Mouse (Mus musculus) liver, embryonic 14.5 days (tissue): ENCODE results near the gene Slc30a4. TPM values are rescaled to one million over a fixed set of nuclear protein-coding genes. Genes with fewer than 3 reads are reported as not detected.
A peak's percentile ranks its signal among the peaks of the same experiment; 100 is the strongest.

ENCODE experiments used
- ATAC-seq: fragments of 200-750 bp; cut with Nextera tagmentation; 2 replicates; pipeline ENCODE4 v1.8.0; 2017; ENCODE audit warnings: moderate number of reproducible peaks, mild to moderate bottlenecking, moderate library complexity; ENCODE audit not compliant: insufficient read depth
- DNase-seq, 3 experiments: peaks; one replicate each; pipeline ENCODE4 v3.0.0-alpha.2; 2012 to 2013; ENCODE audit warnings: low read depth in 3 of 3, low spot score in 3 of 3
- H3K27ac ChIP-seq: fragments of 300-500 bp; sonication (generic); 2 replicates; pipeline ENCODE4 v1.5.1; 2014; ENCODE audit warnings: moderate library complexity, mild to moderate bottlenecking, control low read depth, inconsistent platforms
- H3K27me3 ChIP-seq: fragments of 300-500 bp; sonication (generic); 2 replicates; pipeline ENCODE4 v1.6.1; 2014; ENCODE audit warnings: mild to moderate bottlenecking, low read length, moderate library complexity; ENCODE audit not compliant: control insufficient read depth, insufficient read depth
- H3K36me3 ChIP-seq: fragments of 300-500 bp; sonication (generic); replicated peaks from 2 replicates; pipeline ENCODE4 v1.6.1; 2014; ENCODE audit warnings: low read depth; ENCODE audit not compliant: control insufficient read depth, insufficient read depth
- H3K4me1 ChIP-seq, 2 experiments: fragments of 200-500 bp in 1 of 2; fragments of 300-500 bp in 1 of 2; sonication (generic) in 1 of 2; replicated peaks; 2 replicates each; pipeline ENCODE4 v1.6.1; 2012 to 2014; ENCODE audit warnings: antibody characterized with exemption in 1 of 2, inconsistent platforms in 1 of 2, low read length in 1 of 2; ENCODE audit not compliant: control insufficient read depth in 2 of 2, insufficient read depth in 2 of 2
- H3K4me2 ChIP-seq: fragments of 300-500 bp; sonication (generic); 2 replicates; pipeline ENCODE4 v1.6.1; 2014; ENCODE audit warnings: low read depth, mild to moderate bottlenecking, control low read depth, moderate library complexity
- H3K4me3 ChIP-seq, 2 experiments: fragments of 200-500 bp in 1 of 2; fragments of 300-500 bp in 1 of 2; sonication (generic) in 1 of 2; 2 replicates each; pipeline ENCODE4 v1.5.1; 2012 to 2014; ENCODE audit warnings: low read depth in 2 of 2, low read length in 2 of 2, mild to moderate bottlenecking in 2 of 2, control low read depth in 1 of 2, inconsistent platforms in 1 of 2, moderate library complexity in 1 of 2; ENCODE audit not compliant: insufficient read depth in 1 of 2
- H3K9ac ChIP-seq: fragments of 300-500 bp; sonication (generic); replicated peaks from 2 replicates; pipeline ENCODE4 v1.6.1; 2014; ENCODE audit warnings: mild to moderate bottlenecking, control low read depth, moderate library complexity
- H3K9me3 ChIP-seq: fragments of 300-500 bp; sonication (generic); 2 replicates; pipeline ENCODE4 v1.6.1; 2016; ENCODE audit warnings: low read length, mixed read lengths; ENCODE audit not compliant: control insufficient read depth
- CTCF ChIP-seq: IDR thresholded peaks from 2 replicates; pipeline ENCODE4 v1.5.1; 2016; ENCODE audit warnings: antibody characterized with exemption, low read depth, control low read depth
- EP300 ChIP-seq: IDR thresholded peaks from 2 replicates; pipeline ENCODE4 v1.6.1; 2016; ENCODE audit warnings: antibody characterized with exemption, low read depth
- WGBS: fragments of 180-500 bp; shearing (Covaris S2); extraction: QIAGEN DNeasy Blood & Tissue Kit; methylation state at CpG from one replicate; pipeline ENCODE4 v1.1.7; 2014; ENCODE audit not compliant: insufficient replicate concordance; 5-methylcytosine and 5-hydroxymethylcytosine counted together
- microRNA counts: library from miRNA; unstranded; fragments of <30 nt; microRNA quantifications from one replicate; lab custom pipeline; 2016
- microRNA-seq: library from miRNA; unstranded; fragments of <30 nt; microRNA quantifications from one replicate; pipeline ENCODE4, GENCODE M21; 2016
- polyA plus RNA-seq, 2 experiments: library from polyadenylated mRNA; depleted of rRNA in 1 of 2; stranded (reverse) in 1 of 2; unstranded in 1 of 2; fragments of >200 nt; fragmentation: Nextera tagmentation in 1 of 2; extraction: Ambion mirVana in 1 of 2; gene quantifications; 2 replicates each; pipeline versions ENCODE4 v1.2.1 to v1.2.3; 2012 to 2014

Slc30a4 gene
- polyA plus RNA-seq, 2 experiments, result 0.81 to 1.5 TPM

DNA sequence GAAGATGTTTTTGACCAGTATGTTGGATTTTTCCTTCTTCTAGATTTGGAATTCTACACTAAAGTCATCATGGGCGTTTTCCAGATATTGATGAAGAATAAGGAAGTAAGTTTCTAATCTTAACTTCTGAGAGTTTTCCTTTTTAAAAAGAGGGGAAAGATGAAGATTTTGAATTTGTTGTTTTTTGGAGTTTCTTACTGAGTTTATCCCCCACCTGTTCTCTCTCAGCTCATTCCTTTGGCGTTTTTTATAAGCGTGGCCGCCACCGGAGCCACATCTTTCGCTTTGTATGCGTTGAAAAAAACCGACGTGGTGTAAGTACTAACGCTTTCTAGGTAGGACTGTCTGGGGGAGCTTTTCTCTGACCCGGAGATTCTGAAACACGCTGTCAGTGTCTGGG lies 64.4 kb downstream of the Slc30a4 start:
- no peak overlapping the region for H3K27ac ChIP-seq
- H3K9ac ChIP-seq, result no peak overlapping the region
- no peaks in the 10 kb centered on the region; the same call in 1 of the 2 replicates for H3K36me3 ChIP-seq
- DNase-seq, result no peak
- H3K27me3 ChIP-seq, result peaks cover 8% of the 10 kb centered on the region; the same call in 1 of the 2 replicates
- no peaks in the 10 kb centered on the region for H3K4me1 ChIP-seq
- TF ChIP-seq CTCF, result no peak
- TF ChIP-seq EP300, result no peak
- H3K4me2 ChIP-seq, result peak overlapping the region; percentile 42
- H3K4me3 ChIP-seq, result peak overlapping the region in 1 of 2 experiments; percentile 6; a peak in 1 of 4 replicates
- ATAC-seq, result no peak
- WGBS, result 28% methylated on average over 12 of the region's 12 CpGs
- no peaks in the 10 kb centered on the region for H3K9me3 ChIP-seq

DNA sequence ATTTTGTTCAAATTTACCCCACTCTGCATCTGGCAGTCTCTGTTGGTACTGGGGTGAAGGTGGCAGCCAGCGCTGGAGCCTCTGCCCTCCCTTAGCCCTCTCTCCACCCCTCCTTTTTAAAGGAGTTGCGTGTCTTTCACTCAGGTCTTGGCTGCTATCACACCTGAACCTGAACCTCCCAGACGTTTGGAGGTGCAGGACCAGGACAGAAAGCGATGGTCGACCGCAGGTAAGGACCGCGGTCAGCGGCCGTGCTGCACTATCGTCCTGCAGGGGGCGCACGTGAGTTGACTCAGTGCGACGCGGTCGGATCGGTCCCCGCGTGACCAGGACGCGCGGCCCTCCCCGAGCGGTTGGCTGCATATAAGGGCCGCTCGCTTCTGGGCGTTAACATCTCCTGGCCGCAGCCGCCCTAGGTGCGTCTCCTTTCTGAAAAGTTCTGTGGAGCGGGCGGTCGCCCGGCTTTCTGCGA lies 64.9 kb downstream of the Slc30a4 start:
- Histone ChIP-seq H3K9me3 (no peaks in the 10 kb centered on the region), H3K36me3 (no peaks in the 10 kb centered on the region; the same call in none of the 2 replicates)
- peak; percentile 96 for TF ChIP-seq CTCF
- no peak for TF ChIP-seq EP300

DNA sequence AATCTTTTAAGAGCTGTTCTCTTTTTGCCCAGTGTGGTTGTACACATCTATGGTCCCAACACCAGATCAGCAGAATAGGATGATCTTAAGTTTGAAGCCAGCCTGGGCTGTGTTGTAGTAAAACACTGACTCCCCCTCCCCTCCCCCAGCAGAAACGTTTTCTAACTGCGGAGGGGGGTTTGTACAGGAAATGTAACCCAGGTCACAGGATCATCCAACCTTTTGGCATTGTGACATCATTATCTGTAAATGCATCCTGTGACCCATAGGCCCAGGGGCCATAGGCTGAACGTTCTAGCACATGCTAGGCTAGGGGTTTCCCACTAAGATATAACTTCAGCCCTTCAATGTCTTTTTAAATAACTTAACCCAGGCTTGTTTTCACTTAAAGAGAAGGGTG lies 65.8 kb downstream of the Slc30a4 start, which contains the start of gene AA467197:
Gene AA467197, plus strand, starts transcription at position 301 of the 400 bp plus-strand sequence.
- H3K4me3 ChIP-seq, result peak within 1 kb of the TSS in 1 of 2 experiments; percentile 6; a peak in 1 of 4 replicates
- H3K27me3 ChIP-seq, result peaks cover 8% of the 10 kb centered on the region; the same call in 1 of the 2 replicates
- H3K4me2 ChIP-seq, result peak within 1 kb of the TSS; percentile 42
- ATAC-seq (no peak), DNase-seq (no peak)
- H3K27ac ChIP-seq, result no peak within 1 kb of the TSS
- peaks cover 0 to 1% of the 10 kb centered on the region in 2 experiments; a peak in 1 of 4 replicates for H3K4me1 ChIP-seq
- 44% methylated on average over 3 of the region's 3 CpGs for WGBS
- H3K9me3 ChIP-seq, result no peaks in the 10 kb centered on the region
- H3K36me3 ChIP-seq, result no peaks in the 10 kb centered on the region; the same call in none of the 2 replicates
- TF ChIP-seq EP300 (no peak), CTCF (no peak)
- no peak within 1 kb of the TSS for H3K9ac ChIP-seq

More for the DNA sequence above, 64.9 kb downstream of the Slc30a4 start:
- no peak overlapping the region for H3K27ac ChIP-seq
- DNase-seq (no peak), ATAC-seq (peak; percentile 55)
- H3K27me3 ChIP-seq, result peaks cover 8% of the 10 kb centered on the region; the same call in 1 of the 2 replicates
- peak overlapping the region; percentile 42 for H3K4me2 ChIP-seq
- no peak overlapping the region for H3K9ac ChIP-seq
- H3K4me3 ChIP-seq, result peak overlapping the region in 1 of 2 experiments; percentile 6; a peak in 1 of 4 replicates
- WGBS, result 2% methylated on average over 36 of the region's 36 CpGs
- H3K4me1 ChIP-seq, result no peaks in the 10 kb centered on the region

MicroRNAs encoded within 50 kb of the gene (microRNA counts, 519-probe panel; counts per million panel counts)
- microRNA mmu-miR-147 (lab: Ali Mortazavi, UCI), result 69.9 counts per million

Small RNA genes lying within 50 kb of the gene (microRNA-seq; reads per million reads assigned to microRNA genes)
- 11.8 reads per million, percentile 23 among the genes with 10 or more reads in this experiment for gene Mir147

Other genes starting within 250 kb of the Slc30a4 start
- gene Gm14085, start 217.7 kb downstream of the Slc30a4 start, polyA plus RNA-seq (2012; rRNA removed), result not detected in 2 replicates
- not detected in 2 replicates for gene Gm14085, start 217.7 kb downstream of the Slc30a4 start, polyA plus RNA-seq (2014; fragmentation: Nextera tagmentation; extraction: Ambion mirVana)
- 8.6 and 14.1 TPM in 2 replicates for gene Gatm, start 91.4 kb downstream of the Slc30a4 start, polyA plus RNA-seq (2012; rRNA removed)
- gene Gatm, start 91.4 kb downstream of the Slc30a4 start, polyA plus RNA-seq (2014; fragmentation: Nextera tagmentation; extraction: Ambion mirVana), result 24.8 and 27.6 TPM in 2 replicates
- 0.06 and 0.16 TPM in 2 replicates for gene AA467197, start 65.7 kb downstream of the Slc30a4 start, polyA plus RNA-seq (2012; rRNA removed)
- gene AA467197, start 65.7 kb downstream of the Slc30a4 start, polyA plus RNA-seq (2014; fragmentation: Nextera tagmentation; extraction: Ambion mirVana), result 0.30 and 0.37 TPM in 2 replicates
- gene Bloc1s6, start 35.8 kb upstream of the Slc30a4 start, polyA plus RNA-seq (2012; rRNA removed), result 7.8 and 10.1 TPM in 2 replicates
- gene Bloc1s6, start 35.8 kb upstream of the Slc30a4 start, polyA plus RNA-seq (2014; fragmentation: Nextera tagmentation; extraction: Ambion mirVana), result 15.1 and 15.9 TPM in 2 replicates
- 1.1 and 1.7 TPM in 2 replicates for gene Sqor, start 62.6 kb upstream of the Slc30a4 start, polyA plus RNA-seq (2012; rRNA removed)
- gene Sqor, start 62.6 kb upstream of the Slc30a4 start, polyA plus RNA-seq (2014; fragmentation: Nextera tagmentation; extraction: Ambion mirVana), result 3.9 and 4.0 TPM in 2 replicates